Mouse (Mus musculus) urinary bladder, adult 2 months (tissue): ENCODE results near the gene Fes. TPM values are rescaled to one million over a fixed set of nuclear protein-coding genes. Genes with fewer than 3 reads are reported as not detected.
A peak's percentile ranks its signal among the peaks of the same experiment; 100 is the strongest.

Experiments used
- DNase-seq: peaks from one replicate; pipeline ENCODE4 v3.0.0; 2022; ENCODE audit warnings: low spot score
- polyA plus RNA-seq: library from polyadenylated mRNA; depleted of rRNA; stranded (reverse); fragments of >200 nt; gene quantifications from 2 replicates; pipeline ENCODE4 v1.2.3, GENCODE M21; 2012; rRNA removed

Gene Fes
- polyA plus RNA-seq, 1 experiment = 24.0 TPM

- DNase-seq = no peak
Measured at GRCm38 (mm10) chr7:80346173-80346572, 41.6 kb downstream of the Fes start.

GRCm38 (mm10) chr7:80343270-80344018 lies 44.3 kb downstream of the Fes start:
- DNase-seq = no peak

GRCm38 (mm10) chr7:80342858-80343257 lies 44.9 kb downstream of the Fes start, which contains the start of gene Hddc3:
Gene Hddc3 (plus strand): TSS chr7:80343104.
- DNase-seq = peak; percentile 90

GRCm38 (mm10) chr7:80341793-80342192 lies 46.0 kb downstream of the Fes start:
- DNase-seq = no peak

- DNase-seq = no peak
Measured at GRCm38 (mm10) chr7:80340793-80341192, 47.0 kb downstream of the Fes start, which contains the start of gene Unc45a. Gene Unc45a (minus strand): TSS chr7:80341005.

- peak; percentile 88 for DNase-seq
Measured at GRCm38 (mm10) chr7:80339793-80340628, 47.7 kb downstream of the Fes start.

- no peak for DNase-seq
Measured at GRCm38 (mm10) chr7:80339371-80339770, 48.4 kb downstream of the Fes start.

GRCm38 (mm10) chr7:80336932-80337331 lies 50.8 kb downstream of the Fes start:
- no peak for DNase-seq

- no peak for DNase-seq
Measured at GRCm38 (mm10) chr7:80334848-80335247, 52.9 kb downstream of the Fes start.

GRCm38 (mm10) chr7:80331433-80331832 lies 56.3 kb downstream of the Fes start:
- DNase-seq = no peak

- no peak for DNase-seq
Measured at GRCm38 (mm10) chr7:80330278-80330677, 57.5 kb downstream of the Fes start.

Other genes with a start within 250 kb of the Fes start
- 15.8 and 27.2 TPM in 2 replicates for gene Sema4b, start 201.1 kb downstream of the Fes start, polyA plus RNA-seq
- gene Cib1, start 155.1 kb downstream of the Fes start, polyA plus RNA-seq = 66.1 and 85.6 TPM in 2 replicates
- 2.2 and 2.6 TPM in 2 replicates for gene Gdpgp1, start 155.1 kb downstream of the Fes start, polyA plus RNA-seq
- gene Ttll13, start 141.6 kb downstream of the Fes start, polyA plus RNA-seq = 1.2 and 1.7 TPM in 2 replicates
- 41.7 and 54.9 TPM in 2 replicates for gene Ngrn, start 126.7 kb downstream of the Fes start, polyA plus RNA-seq
- gene Vps33b, start 118.3 kb downstream of the Fes start, polyA plus RNA-seq = 20.3 and 20.7 TPM in 2 replicates
- gene Prc1, start 93.5 kb downstream of the Fes start, polyA plus RNA-seq = 5.0 and 5.7 TPM in 2 replicates
- gene Rccd1, start 63.5 kb downstream of the Fes start, polyA plus RNA-seq = 21.5 and 26.5 TPM in 2 replicates
- 92.8 and 117 TPM in 2 replicates for gene Unc45a, start 46.9 kb downstream of the Fes start, polyA plus RNA-seq
- 33.3 and 40.9 TPM in 2 replicates for gene Hddc3, start 44.8 kb downstream of the Fes start, polyA plus RNA-seq
- gene Man2a2, start 16.6 kb downstream of the Fes start, polyA plus RNA-seq = 37.1 and 49.6 TPM in 2 replicates
- gene Furin, start 17.5 kb upstream of the Fes start, polyA plus RNA-seq = 25.3 and 40.7 TPM in 2 replicates
- gene Blm, start 147.2 kb upstream of the Fes start, polyA plus RNA-seq = 2.3 and 2.7 TPM in 2 replicates